Mouse (Mus musculus): ENCODE data around the gene Gse1. TPM values are rescaled to one million over a fixed set of nuclear protein-coding genes. Genes with fewer than 3 reads are reported as not detected.
A peak's percentile ranks its signal among the peaks of the same experiment; 100 is the strongest.

Gene Gse1
- polyA plus RNA-seq, 1 experiment = 57.1 TPM

DNA sequence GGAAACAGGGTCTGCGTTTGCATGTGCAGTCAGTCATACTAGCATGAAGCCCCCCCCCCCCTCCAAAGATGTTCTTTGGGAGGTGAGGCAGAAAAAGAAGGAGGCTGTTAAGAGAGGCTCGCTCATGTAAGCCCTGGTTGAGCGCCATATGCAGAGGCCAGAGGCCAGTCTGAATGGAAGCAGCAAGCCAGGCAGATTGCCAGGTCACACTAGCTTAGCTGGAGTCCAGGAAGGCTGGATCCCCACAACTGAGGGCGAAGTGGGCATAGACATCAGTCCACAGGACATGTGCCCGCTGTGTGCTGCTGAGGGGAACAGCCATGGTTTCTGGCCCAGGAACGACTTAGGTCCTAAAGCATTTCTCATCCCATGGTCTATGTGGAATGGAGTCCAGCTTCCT is 160.0 kb downstream of the Gse1 start:
- no peak for DNase-seq (ENCODE audit: extremely low spot score in 1 of 2, low spot score in 1 of 2)

DNA sequence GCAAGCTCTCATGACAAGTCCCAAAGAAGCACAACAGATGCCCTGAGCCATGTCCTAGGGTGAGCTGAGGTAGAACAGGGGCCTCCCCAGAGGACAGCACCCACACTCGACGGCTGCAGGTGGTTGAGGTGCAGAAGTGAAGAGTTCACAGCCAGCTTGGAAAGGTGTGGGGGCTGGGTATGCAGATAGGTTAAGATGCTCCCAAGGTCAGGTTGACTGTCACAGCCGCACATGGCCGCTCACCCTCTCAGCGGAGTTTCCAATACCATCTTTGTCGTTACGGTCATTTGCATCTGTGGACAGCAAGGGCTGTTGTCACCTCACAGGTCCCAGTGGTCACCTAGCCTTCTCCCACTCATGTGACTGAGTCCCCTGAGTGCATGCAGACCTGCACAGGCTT is 162.3 kb downstream of the Gse1 start:
- DNase-seq (ENCODE audit: extremely low spot score in 1 of 2, low spot score in 1 of 2) = no peak

GRCm38 (mm10) chr8:120391856-120392255 is 163.6 kb downstream of the Gse1 start:
- no peak for DNase-seq (ENCODE audit: extremely low spot score in 1 of 2, low spot score in 1 of 2)

- DNase-seq (ENCODE audit: extremely low spot score in 1 of 2, low spot score in 1 of 2) = no peak
Observed at GRCm38 (mm10) chr8:120393085-120393484, 164.8 kb downstream of the Gse1 start.

GRCm38 (mm10) chr8:120393871-120394275 is 165.6 kb downstream of the Gse1 start:
- peak in 1 of 2 experiments; percentile 64 for DNase-seq (ENCODE audit: extremely low spot score in 1 of 2, low spot score in 1 of 2)

DNA sequence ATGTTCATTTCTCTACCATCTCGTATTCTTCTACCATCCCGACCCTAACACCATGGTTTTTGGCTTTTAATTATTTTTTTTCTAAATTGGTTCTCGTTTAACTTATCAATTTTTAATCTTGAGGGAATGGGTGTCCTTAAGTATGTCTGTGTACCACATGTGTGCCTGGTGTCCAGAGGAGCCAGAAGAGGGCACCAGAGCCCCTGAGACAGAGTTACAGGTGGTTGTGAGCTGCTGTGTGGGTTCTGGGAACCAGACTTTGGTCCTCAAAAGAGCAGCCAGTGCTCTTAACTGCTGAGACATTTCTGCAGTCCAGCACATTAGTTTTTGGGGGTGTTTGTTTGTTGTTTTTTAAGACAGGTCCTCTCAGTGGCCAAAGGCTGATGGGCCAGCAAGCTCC is 167.6 kb downstream of the Gse1 start:
- no peak for DNase-seq (ENCODE audit: extremely low spot score in 1 of 2, low spot score in 1 of 2)

DNA sequence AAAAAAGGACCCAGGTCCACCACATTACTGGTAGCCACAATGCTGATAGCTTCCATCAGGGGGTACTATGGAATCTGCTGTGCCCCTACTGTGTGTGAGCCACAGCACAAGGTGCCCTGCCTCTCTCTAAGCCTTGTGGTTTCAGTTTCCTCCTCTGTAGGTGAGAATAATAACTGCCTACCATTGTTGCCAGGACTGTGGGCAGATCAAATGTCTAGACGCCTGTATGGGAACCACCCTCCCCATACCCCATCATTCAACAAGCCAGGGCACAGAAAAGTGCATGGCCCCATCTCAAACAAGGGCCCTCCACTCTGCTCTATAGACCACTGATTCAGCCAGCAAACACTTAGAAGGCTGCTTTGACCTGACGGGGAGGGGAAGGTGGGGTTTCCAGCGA is 168.5 kb downstream of the Gse1 start:
- no peak for DNase-seq (ENCODE audit: extremely low spot score in 1 of 2, low spot score in 1 of 2)

- no peak for DNase-seq (ENCODE audit: extremely low spot score in 1 of 2, low spot score in 1 of 2)
Observed at GRCm38 (mm10) chr8:120397444-120398411, 169.5 kb downstream of the Gse1 start.

GRCm38 (mm10) chr8:120399212-120399934 is 171.1 kb downstream of the Gse1 start:
- no peak for DNase-seq (ENCODE audit: extremely low spot score in 1 of 2, low spot score in 1 of 2)

DNA sequence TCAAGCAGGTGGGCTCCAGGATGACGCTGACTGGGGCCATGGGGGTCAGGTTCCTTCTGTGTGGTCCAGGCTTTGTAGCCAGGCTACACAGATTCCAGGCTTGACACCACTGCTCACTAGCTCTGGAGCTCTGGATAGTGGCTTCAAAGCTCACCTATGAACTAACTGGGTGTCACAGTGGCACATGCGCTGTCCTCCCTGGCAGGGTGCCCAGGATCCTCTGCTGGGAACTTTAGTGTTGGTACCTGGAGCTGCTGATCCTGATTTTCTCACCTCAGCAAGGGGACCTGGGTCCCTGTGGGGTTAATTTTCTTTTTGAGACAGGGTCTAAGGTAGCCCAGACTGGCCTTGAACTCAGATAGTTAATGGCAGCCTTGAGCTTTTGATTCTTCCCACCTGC is 173.0 kb downstream of the Gse1 start:
- no peak for DNase-seq (ENCODE audit: extremely low spot score in 1 of 2, low spot score in 1 of 2)

DNA sequence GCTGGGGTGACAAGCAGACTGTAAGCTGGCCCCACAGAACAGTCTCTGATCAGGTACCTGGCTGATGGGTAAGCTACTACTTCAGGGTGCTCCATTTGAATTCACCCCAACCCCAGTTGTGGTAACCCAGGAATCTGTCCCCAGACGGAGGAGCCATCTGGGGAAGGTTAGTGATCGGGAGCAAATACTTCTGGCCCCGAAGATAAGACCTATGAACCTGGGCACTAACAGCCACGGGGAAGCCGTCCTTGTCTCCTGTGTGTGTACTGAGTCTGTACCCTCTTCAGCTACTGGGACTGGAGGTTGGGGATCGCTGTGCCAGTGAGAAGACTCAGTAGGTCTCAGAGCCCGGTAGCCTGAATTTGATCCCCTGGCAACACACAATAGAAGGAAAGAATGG is 173.5 kb downstream of the Gse1 start:
- DNase-seq (ENCODE audit: extremely low spot score in 1 of 2, low spot score in 1 of 2) = no peak

DNA sequence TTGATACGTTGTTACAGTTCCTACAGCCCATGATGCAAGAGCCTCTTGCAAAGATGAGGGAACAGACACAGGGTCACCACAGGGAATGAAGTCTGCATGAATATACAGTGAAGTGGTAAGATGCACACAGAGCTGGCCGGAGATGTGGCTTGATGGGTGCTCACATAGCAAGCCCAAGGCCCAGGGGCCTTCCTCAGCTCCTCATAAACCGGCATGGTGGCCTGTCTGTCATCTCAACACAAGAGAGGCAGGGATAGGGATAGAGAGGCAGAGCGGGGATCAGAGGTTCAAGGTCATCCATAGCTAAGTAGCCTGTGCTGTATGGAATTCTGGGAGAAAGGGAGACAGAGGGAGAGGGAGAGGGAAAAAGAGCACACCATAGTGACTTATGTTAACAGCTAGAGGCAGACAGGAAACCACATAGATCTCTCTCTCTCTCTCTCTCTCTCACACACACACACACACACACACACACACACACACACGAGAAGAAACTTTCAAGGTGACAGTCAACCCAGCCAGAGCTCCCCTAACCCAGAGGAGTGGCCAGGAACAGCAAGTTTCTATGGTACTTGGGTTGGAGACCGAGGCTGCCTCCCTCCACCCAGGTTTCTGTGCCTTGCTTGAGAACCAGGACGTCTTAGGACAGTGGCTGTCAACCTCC is 175.5 kb downstream of the Gse1 start:
- DNase-seq (ENCODE audit: extremely low spot score in 1 of 2, low spot score in 1 of 2) = no peak

- no peak for DNase-seq (ENCODE audit: extremely low spot score in 1 of 2, low spot score in 1 of 2)
Observed at GRCm38 (mm10) chr8:120404609-120405036, 176.4 kb downstream of the Gse1 start.

- DNase-seq (ENCODE audit: extremely low spot score in 1 of 2, low spot score in 1 of 2) = no peak
Observed at GRCm38 (mm10) chr8:120406008-120406632, 177.9 kb downstream of the Gse1 start.

GRCm38 (mm10) chr8:120407701-120408240 is 179.5 kb downstream of the Gse1 start:
- DNase-seq (ENCODE audit: extremely low spot score in 1 of 2, low spot score in 1 of 2) = no peak

- DNase-seq (ENCODE audit: extremely low spot score in 1 of 2, low spot score in 1 of 2) = no peak
Observed at GRCm38 (mm10) chr8:120408241-120409215, 180.3 kb downstream of the Gse1 start.

GRCm38 (mm10) chr8:120409371-120410013 is 181.2 kb downstream of the Gse1 start:
- no peak for DNase-seq (ENCODE audit: extremely low spot score in 1 of 2, low spot score in 1 of 2)

- DNase-seq (ENCODE audit: extremely low spot score in 1 of 2, low spot score in 1 of 2) = no peak
Observed at GRCm38 (mm10) chr8:120411059-120411458, 182.8 kb downstream of the Gse1 start.

GRCm38 (mm10) chr8:120411862-120412261 is 183.6 kb downstream of the Gse1 start:
- DNase-seq (ENCODE audit: extremely low spot score in 1 of 2, low spot score in 1 of 2) = no peak

Measured in frontal cortex, adult 2 months (tissue).